ENCODE assay signal across 8 mouse cellular contexts in the genomic region with DNA sequence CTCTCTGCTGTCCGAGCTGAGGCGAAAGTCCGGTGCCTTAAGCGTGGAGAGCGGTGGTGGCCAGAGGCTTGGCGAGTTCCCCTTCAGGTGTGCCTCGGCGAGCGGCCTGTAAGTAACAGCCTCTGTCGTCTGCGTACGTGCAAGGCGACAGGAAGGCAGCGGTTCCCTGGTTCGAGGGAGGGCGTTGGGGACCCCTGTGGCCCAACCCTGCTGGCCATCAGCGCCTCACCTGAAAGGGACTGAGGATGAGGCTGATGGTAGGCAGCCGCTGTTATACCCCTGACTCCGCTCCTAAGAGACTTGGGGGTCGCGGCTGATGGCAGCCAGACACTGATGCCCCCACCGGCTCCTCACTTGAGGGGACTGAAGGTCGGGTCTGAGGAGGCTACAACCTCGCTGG. TPM values are rescaled to one million over a fixed set of nuclear protein-coding genes. Genes with fewer than 3 reads are reported as not detected.
DNase-seq lines count a peak whose midpoint lies in the region; ATAC-seq and TF ChIP-seq lines count a peak whose summit lies in the region.
"Not testable (repeated sequence)": the region's sequence is repeated elsewhere in the genome, so short reads cannot be mapped to it uniquely, and the experiment has no call there.

No protein-coding gene starts in this region.

- ATAC-seq in hindbrain, embryonic 15.5 days (ENCODE audit: low FRiP score, low read depth) = not testable (repeated sequence)

- peak overlapping the region; percentile 73 for H3K4me2 ChIP-seq in hindbrain, embryonic 15.5 days

- H3K27ac ChIP-seq in gastrocnemius, adult 2 months = peak overlapping the region; percentile 90
- peak overlapping the region; percentile 75 for H3K27ac ChIP-seq in hindbrain, embryonic 15.5 days (replicated peaks)

- intact Hi-C loops in gastrocnemius, adult 2 months (cut with DNase I) = loop anchor here (2.0 kb wide), 1 partner anchor 54 kb away; a partner anchor contains a TSS
- intact Hi-C loops in left cerebral cortex, postnatal 4 days (cut with DNase I) = not testable (repeated sequence)

- TF ChIP-seq CTCF in gastrocnemius, adult 2 months (IDR thresholded peaks at IDR 0.05) = not testable (repeated sequence)

- under 1% methylated on average over 21 of the region's 24 CpGs for WGBS in hindbrain, embryonic 15.5 days

- H3K36me3 ChIP-seq in hindbrain, embryonic 15.5 days; megakaryocyte, embryonic 14.5 days (replicated peaks; ENCODE audit: low read length): not testable (repeated sequence)

- H3K9ac ChIP-seq in hindbrain, embryonic 15.5 days = peak overlapping the region; percentile 76

- H3K4me1 ChIP-seq in hindbrain, embryonic 15.5 days (replicated peaks) = peaks cover 12% of the 10 kb centered on the region
- not testable (repeated sequence) for H3K4me1 ChIP-seq in megakaryocyte, embryonic 14.5 days

- peak; percentile 39 for DNase-seq in Muller cell, postnatal 12 days (ENCODE audit: inconsistent ontology term)
- peak; percentile 36 to 46 for DNase-seq in cerebellum, postnatal 36 days
- peak; percentile 36 for DNase-seq in gastrocnemius, adult 2 months
- peak; percentile 24 for DNase-seq in left cerebral cortex, postnatal 4 days
- peak; percentile 21 for DNase-seq in right cerebral cortex, postnatal 14 days
- DNase-seq in thymus, postnatal 4 days = peak; percentile 61

- H3K4me3 ChIP-seq in gastrocnemius, adult 2 months = peak overlapping the region; percentile 82
- peak overlapping the region; percentile 70 for H3K4me3 ChIP-seq in hindbrain, embryonic 15.5 days
- H3K4me3 ChIP-seq in megakaryocyte, embryonic 14.5 days (replicated peaks) = peak overlapping the region; percentile 92

- H3K27me3 ChIP-seq in hindbrain, embryonic 15.5 days; megakaryocyte, embryonic 14.5 days (replicated peaks): not testable (repeated sequence)

- not testable (repeated sequence) for H3K9me3 ChIP-seq in hindbrain, embryonic 15.5 days; megakaryocyte, embryonic 14.5 days

RNA-seq across cellular contexts. Expression of a gene that starts 8.0 kb away (rescaled TPM):
- under 1 TPM in 1 of 2 experiments, not detected in 1; 0.11 TPM for total RNA-seq in gastrocnemius, adult 2 months (2021)
- 0.26 and 0.34 TPM in 2 replicates for polyA plus RNA-seq in hindbrain, embryonic 15.5 days (2015; fragmentation: Nextera tagmentation; extraction: Ambion mirVana)
- total RNA-seq in left cerebral cortex, postnatal 4 days (2021) = under 1 TPM; 0.24 to 0.52 TPM
- not detected in 2 replicates for polyA plus RNA-seq in megakaryocyte, embryonic 14.5 days (2012; ENCODE audit: insufficient read depth, low replicate concordance)

RNA-seq across cellular contexts. Expression of a gene that starts 47.6 kb away (rescaled TPM):
- total RNA-seq in gastrocnemius, adult 2 months (2021) = 10 to 100 TPM; 12.3 to 44.5 TPM
- polyA plus RNA-seq in hindbrain, embryonic 15.5 days (2015; fragmentation: Nextera tagmentation; extraction: Ambion mirVana) = 11.4 and 16.7 TPM in 2 replicates
- total RNA-seq in left cerebral cortex, postnatal 4 days (2021) = 10 to 100 TPM; 12.2 to 14.4 TPM
- 0.51 and 1.7 TPM in 2 replicates for polyA plus RNA-seq in megakaryocyte, embryonic 14.5 days (2012; ENCODE audit: insufficient read depth, low replicate concordance)

RNA-seq across cellular contexts. Expression of a gene that starts 47.6 kb away (rescaled TPM):
- 10 to 100 TPM; 15.6 to 21.0 TPM for total RNA-seq in gastrocnemius, adult 2 months (2021)
- 10.5 and 11.0 TPM in 2 replicates for polyA plus RNA-seq in hindbrain, embryonic 15.5 days (2015; fragmentation: Nextera tagmentation; extraction: Ambion mirVana)
- total RNA-seq in left cerebral cortex, postnatal 4 days (2021) = 10 to 100 TPM; 20.5 to 24.3 TPM
- polyA plus RNA-seq in megakaryocyte, embryonic 14.5 days (2012; ENCODE audit: insufficient read depth, low replicate concordance) = 0.73 TPM in 1 of 2 replicates, not detected in the other

RNA-seq across cellular contexts. Expression of a gene that starts 55.3 kb away (rescaled TPM):
- total RNA-seq in gastrocnemius, adult 2 months (2021) = 10 to 100 TPM; 69.4 to 78.9 TPM
- 4.1 and 5.3 TPM in 2 replicates for polyA plus RNA-seq in hindbrain, embryonic 15.5 days (2015; fragmentation: Nextera tagmentation; extraction: Ambion mirVana)
- total RNA-seq in left cerebral cortex, postnatal 4 days (2021) = 10 to 100 TPM; 20.1 to 22.0 TPM
- polyA plus RNA-seq in megakaryocyte, embryonic 14.5 days (2012; ENCODE audit: insufficient read depth, low replicate concordance) = 20.7 and 31.6 TPM in 2 replicates
